Mouse (Mus musculus) brown adipose tissue, adult 24 weeks (tissue): ENCODE data around the gene Ift81. TPM values are rescaled to one million over a fixed set of nuclear protein-coding genes. Genes with fewer than 3 reads are reported as not detected.

ENCODE experiments used
- H3K27ac ChIP-seq: fragments of 200-500 bp; replicated peaks from 2 replicates; pipeline ENCODE4 v1.5.1; 2012; ENCODE audit warnings: low read depth, mild to moderate bottlenecking, low read length
- H3K4me1 ChIP-seq: fragments of 200-500 bp; 2 replicates; pipeline ENCODE4 v1.6.1; 2012; ENCODE audit warnings: low read length, mixed read lengths; ENCODE audit not compliant: control insufficient read depth, insufficient read depth, insufficient read length
- H3K4me3 ChIP-seq: fragments of 200-500 bp; 2 replicates; pipeline ENCODE4 v1.5.1; 2012; ENCODE audit warnings: low read depth, mild to moderate bottlenecking, low read length, moderate library complexity; ENCODE audit not compliant: insufficient read depth
- polyA plus RNA-seq: library from polyadenylated mRNA; stranded (reverse); fragments of >200 nt; gene quantifications from 2 replicates; pipeline ENCODE4 v1.2.4, GENCODE M21; 2012; ENCODE audit not compliant: missing spikeins, insufficient read depth, insufficient read length

Ift81 gene
- polyA plus RNA-seq, 1 experiment = 26.5 TPM

- Histone ChIP-seq H3K4me3 (no peak overlapping the region), H3K27ac (no peak overlapping the region), H3K4me1 (peaks cover 20% of the 10 kb centered on the region)
Measured at GRCm38 (mm10) chr5:122521130-122521473, 93.2 kb downstream of the Ift81 start.

DNA sequence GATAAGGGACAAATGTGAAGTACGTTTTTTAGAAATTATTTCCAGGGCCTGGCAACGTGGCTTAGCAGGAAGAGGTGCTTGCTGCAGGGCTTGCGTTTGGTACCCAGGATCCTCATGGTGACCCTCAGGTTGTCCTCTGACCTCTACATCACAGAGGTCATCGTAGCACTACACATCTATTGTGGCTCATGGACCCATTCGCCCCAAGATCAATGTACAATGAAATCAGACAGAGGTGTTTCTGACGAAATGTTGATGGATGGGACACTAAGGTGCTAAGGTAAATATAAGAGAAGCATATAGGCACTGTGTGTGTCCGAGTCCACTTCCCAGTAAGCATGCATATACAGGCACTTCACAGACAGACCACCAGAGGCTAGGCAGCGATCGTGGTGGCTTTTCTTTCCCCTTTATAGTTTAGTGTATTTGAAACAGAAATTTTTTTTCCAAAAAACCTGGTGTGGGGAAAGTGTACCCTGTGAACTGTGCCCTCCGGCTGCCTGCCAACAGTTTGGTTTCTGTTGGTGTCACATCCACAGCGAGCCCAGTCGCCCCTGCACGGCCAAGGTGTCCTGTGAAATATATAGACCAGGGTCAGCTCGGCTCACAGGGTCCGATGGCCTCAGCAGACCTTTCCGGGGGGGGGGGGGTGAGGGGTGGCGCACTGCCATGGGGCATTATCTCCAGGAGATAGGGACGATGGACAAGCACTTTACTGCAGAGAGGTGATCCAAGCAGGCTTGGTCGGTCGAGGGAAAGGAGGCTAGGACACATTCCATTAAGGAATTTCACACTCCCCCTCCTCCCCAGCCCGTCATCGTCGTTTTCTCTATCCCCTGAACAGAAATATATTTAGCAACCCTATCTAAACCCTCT lies 93.8 kb downstream of the Ift81 start:
- no peak overlapping the region for H3K27ac ChIP-seq
- peaks cover 15% of the 10 kb centered on the region for H3K4me1 ChIP-seq
- no peak overlapping the region for H3K4me3 ChIP-seq

DNA sequence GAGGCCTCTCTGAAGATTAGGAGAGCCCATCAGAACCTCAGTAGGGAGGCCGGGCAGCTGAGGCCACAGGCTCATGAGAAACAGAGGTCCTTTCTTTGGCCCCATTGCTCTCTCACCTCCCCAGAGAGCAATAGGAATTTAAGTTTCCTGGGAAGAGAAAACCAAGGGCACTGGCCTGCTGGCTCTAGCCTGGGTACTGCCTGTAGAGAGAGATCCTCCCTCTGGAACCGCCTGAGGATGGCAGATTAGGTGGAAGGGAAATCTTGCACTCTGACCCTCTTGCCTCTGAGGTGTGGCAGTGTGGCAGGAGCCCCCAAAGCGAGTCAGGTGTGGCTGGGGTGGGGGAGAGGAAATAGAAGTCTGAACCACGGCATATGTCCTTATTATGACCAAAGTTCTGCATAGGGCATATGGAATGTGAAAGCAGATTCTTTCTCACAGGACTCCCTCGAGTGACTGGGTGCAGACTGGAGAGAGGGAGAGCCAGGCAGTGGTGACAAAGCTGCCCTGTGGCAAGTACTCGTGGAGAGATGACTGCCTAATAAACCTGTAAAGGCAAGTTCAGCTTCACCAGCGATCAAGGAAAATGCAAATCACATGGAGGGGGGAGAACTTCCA lies 95.2 kb downstream of the Ift81 start:
- Histone ChIP-seq H3K4me3 (no peak overlapping the region), H3K4me1 (peaks cover 8% of the 10 kb centered on the region), H3K27ac (peak overlapping the region; percentile 60)

DNA sequence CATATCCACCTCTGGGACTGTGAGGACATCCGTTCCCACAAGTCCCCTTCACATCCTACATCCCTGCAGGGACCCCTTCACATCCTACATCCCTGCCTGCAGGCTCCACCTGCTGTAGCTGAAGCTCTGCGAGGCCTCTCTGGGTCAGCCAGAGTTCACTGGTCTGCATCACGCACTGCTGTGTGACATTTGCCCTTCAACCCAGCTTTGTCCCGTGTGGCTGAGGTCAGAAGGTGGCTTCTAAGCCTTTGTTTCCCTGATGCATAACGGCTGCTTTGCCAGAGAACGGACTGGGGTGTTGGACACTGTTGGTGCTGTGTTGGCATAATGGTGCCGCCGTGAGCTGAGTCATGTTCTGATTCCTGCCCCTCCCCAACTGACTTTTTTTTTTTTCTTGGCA lies 96.1 kb downstream of the Ift81 start:
- peaks cover 8% of the 10 kb centered on the region for H3K4me1 ChIP-seq
- H3K27ac ChIP-seq = peak overlapping the region; percentile 60; the same call in 1 of the 2 replicates
- H3K4me3 ChIP-seq = no peak overlapping the region

DNA sequence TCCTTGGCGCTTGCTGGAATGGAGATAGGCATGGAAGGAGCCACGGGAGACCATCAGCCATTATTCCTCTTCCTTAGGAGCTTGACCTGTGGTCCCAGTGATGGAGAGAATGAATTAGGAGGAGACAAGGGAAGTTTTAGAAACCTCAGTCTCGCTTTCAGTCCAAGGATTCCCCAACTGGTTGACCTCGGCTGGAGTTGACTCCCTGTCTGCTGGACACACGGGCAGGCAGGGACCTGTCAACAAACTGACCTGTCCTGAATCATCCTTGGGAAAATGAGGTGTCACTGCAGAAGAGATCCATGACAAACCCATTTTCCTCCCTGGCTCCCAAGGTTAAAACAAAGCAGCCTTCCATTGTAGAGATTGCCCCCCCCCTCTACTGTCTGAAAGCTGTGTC lies 97.4 kb downstream of the Ift81 start:
- Histone ChIP-seq H3K4me3 (no peak overlapping the region), H3K27ac (no peak overlapping the region), H3K4me1 (peaks cover 8% of the 10 kb centered on the region)

- Histone ChIP-seq H3K4me1 (peaks cover 8% of the 10 kb centered on the region), H3K4me3 (no peak overlapping the region), H3K27ac (no peak overlapping the region)
Measured at GRCm38 (mm10) chr5:122516029-122516730, 98.1 kb downstream of the Ift81 start.

DNA sequence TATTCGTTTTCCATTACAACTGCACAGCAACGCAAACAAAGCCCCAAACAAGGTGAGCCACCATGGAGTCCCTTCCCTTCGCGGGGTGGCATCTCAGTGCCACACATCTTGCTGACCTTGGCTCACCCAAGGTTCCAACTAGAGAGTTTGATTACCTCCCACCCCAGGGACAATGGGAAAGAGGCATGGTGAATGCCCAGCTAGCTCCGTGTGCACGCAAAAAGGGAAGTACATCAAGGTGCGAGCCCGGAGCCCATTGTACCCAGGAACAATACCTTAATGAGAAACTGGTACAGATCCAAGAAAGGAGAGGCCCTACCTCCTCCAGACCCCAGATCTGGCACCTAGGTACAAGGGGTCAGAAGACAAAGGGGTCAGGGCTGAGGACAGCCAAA lies 100.2 kb downstream of the Ift81 start:
- peaks cover 8% of the 10 kb centered on the region for H3K4me1 ChIP-seq
- H3K4me3 ChIP-seq = no peak overlapping the region
- no peak overlapping the region for H3K27ac ChIP-seq

- no peak overlapping the region for H3K27ac ChIP-seq
- H3K4me1 ChIP-seq = peaks cover 5% of the 10 kb centered on the region
- no peak overlapping the region for H3K4me3 ChIP-seq
Measured at GRCm38 (mm10) chr5:122513421-122514126, 100.7 kb downstream of the Ift81 start.

- H3K4me1 ChIP-seq = no peaks in the 10 kb centered on the region; the same call in 1 of the 2 replicates
- H3K27ac ChIP-seq = no peak overlapping the region
Measured at GRCm38 (mm10) chr5:122512011-122512410, 102.3 kb downstream of the Ift81 start.

DNA sequence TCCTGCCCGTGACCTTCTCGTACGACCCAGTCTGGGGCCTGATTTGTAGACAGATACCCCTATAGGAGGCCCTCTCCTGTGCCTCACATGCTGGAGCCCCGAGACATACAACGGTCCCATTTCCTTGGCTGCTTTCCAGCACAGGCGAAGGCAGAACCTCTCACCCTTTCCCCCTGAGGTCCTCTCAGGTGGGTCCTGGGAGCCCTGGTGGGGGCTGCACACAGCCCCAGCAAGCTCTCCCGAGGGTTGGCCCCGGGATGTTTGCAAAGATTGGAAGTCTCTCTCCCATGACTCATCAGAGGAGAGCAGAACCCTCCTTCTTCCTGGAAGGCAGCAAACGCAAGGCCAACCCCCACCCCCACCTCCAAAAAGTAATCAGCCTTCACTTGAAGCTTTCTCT lies 102.9 kb downstream of the Ift81 start:
- Histone ChIP-seq H3K4me3 (no peak overlapping the region), H3K4me1 (no peaks in the 10 kb centered on the region; the same call in 1 of the 2 replicates), H3K27ac (no peak overlapping the region)

More at GRCm38 (mm10) chr5:122512011-122512410, 102.3 kb downstream of the Ift81 start:
- H3K4me3 ChIP-seq = no peak overlapping the region

GRCm38 (mm10) chr5:122510651-122511157 lies 103.6 kb downstream of the Ift81 start:
- Histone ChIP-seq H3K27ac (0 out of 2 replicates have a peak overlapping the region, but pooled peaks have one; percentile 0), H3K4me1 (no peaks in the 10 kb centered on the region; the same call in 1 of the 2 replicates), H3K4me3 (no peak overlapping the region)

- no peaks in the 10 kb centered on the region; the same call in 1 of the 2 replicates for H3K4me1 ChIP-seq
- 0 out of 2 replicates have a peak overlapping the region, but pooled peaks have one; percentile 27 for H3K27ac ChIP-seq
- H3K4me3 ChIP-seq = no peak overlapping the region
Measured at GRCm38 (mm10) chr5:122509608-122510007, 104.7 kb downstream of the Ift81 start.

GRCm38 (mm10) chr5:122508861-122509306 lies 105.4 kb downstream of the Ift81 start:
- H3K27ac ChIP-seq = peak overlapping the region; percentile 27; the same call in 1 of the 2 replicates
- H3K4me3 ChIP-seq = no peak overlapping the region

GRCm38 (mm10) chr5:122507396-122507795 lies 106.9 kb downstream of the Ift81 start:
- no peaks in the 10 kb centered on the region; the same call in none of the 2 replicates for H3K4me1 ChIP-seq
- H3K27ac ChIP-seq = no peak overlapping the region
- no peak overlapping the region for H3K4me3 ChIP-seq

More at GRCm38 (mm10) chr5:122508861-122509306, 105.4 kb downstream of the Ift81 start:
- H3K4me1 ChIP-seq = no peaks in the 10 kb centered on the region; the same call in 1 of the 2 replicates
